Mouse (Mus musculus): ENCODE results near the gene Csad.

DNA sequence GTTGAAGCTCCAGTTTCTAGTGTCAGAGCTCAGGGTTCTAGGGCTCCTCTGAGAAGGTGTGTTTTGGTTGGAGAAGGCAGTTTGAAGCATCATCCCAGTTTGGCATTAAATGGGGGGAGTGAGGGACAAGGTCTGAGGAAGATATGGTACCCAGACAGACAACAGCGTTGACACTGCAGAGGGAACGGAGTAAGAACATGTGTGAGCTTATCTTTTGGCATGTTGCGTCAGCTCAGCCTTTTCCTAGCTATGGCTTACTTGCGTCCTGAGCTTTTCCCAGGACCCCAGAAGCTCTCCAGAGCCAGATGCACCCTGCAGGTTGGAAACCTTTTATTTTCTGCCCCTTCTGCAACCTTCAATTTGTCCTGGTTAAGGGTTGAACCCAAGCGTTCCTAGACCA, 58.4 kb downstream of the Csad start:
- TF ChIP-seq POLR2A (IDR thresholded peaks at IDR 0.05; ENCODE audit: extremely low read depth, insufficient read depth, low read length) (no peak), CTCF (IDR thresholded peaks at IDR 0.05; ENCODE audit: extremely low read depth, insufficient read depth, low read length) (no peak)

Measured in cortical plate, adult 2 months (tissue).